9 mouse cellular contexts compared by ENCODE assay signal in the genomic region with DNA sequence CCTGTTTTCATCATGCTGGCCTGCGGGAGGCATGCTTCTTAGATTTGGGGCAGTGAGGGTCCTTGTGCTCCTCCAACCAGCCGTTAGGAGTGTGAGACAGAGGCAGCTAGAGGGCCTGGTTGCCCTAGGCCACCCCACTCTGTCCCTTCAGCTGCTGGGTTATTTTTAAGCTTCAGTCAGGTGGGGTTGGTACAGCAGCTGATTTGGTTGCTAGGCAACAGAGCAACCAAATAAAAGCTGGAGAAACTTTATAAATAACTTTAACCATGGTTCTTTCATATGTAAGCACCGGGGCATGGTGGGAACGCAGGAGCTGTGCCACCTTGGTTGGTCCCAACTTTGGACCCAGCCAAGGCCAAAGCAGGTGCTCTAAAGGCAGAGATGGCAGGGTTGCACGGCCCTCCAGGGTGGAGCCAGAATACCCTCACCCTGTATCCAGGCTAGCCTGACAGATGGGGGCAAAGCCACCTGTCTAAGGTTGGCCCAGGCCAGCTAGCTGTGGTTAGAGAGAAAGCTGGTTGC. TPM values are rescaled to one million over a fixed set of nuclear protein-coding genes. Genes with fewer than 3 reads are reported as not detected.
DNase-seq lines count a peak whose midpoint lies in the region; ATAC-seq and TF ChIP-seq lines count a peak whose summit lies in the region.
"Had no signal": no experiment of that assay in that cellular context is flagged by ENCODE, and none has a peak within 500 bp of the region (broad histone marks: within the 10 kb centered on the region; RNA-seq: fewer than 3 reads in every experiment).

No protein-coding gene starts in this region.

- intact Hi-C loops in heart, postnatal 25 days (cut with DNase I), result no loop called here

- no peak for TF ChIP-seq EP300 in stomach, postnatal 0 days (optimal IDR thresholded peaks at IDR 0.05)

- H3K27ac ChIP-seq in midbrain, postnatal 0 days (ENCODE audit: low read depth, low read length), result no peak overlapping the region
- H3K27ac ChIP-seq in midbrain, embryonic 14.5 days (replicated peaks; ENCODE audit: low read depth, low read length), result no peak overlapping the region
- H3K27ac ChIP-seq in heart, embryonic 10.5 days, result peak overlapping the region; percentile 89
- H3K27ac ChIP-seq in stomach, postnatal 0 days (replicated peaks), result peak overlapping the region; percentile 30; the same call in 1 of the 2 replicates

- TF ChIP-seq CTCF in midbrain, postnatal 0 days (IDR thresholded peaks at IDR 0.05), result 0 out of 2 replicates have a peak, but pooled peaks have one; percentile 20
- peak; percentile 34 for TF ChIP-seq CTCF in stomach, postnatal 0 days (IDR thresholded peaks at IDR 0.05; ENCODE audit: low read depth)

- ATAC-seq in midbrain, postnatal 0 days (ENCODE audit: low FRiP score), result no peak
- ATAC-seq in midbrain, embryonic 14.5 days (ENCODE audit: low FRiP score, low TSS enrichment), result no peak
- ATAC-seq in stomach, postnatal 0 days (ENCODE audit: low FRiP score, low TSS enrichment), result 0 out of 2 replicates have a peak, but pooled peaks have one; percentile 35
- no peak for ATAC-seq in erythroblast, adult 5-6 weeks (replicated peaks; ENCODE audit: low FRiP score, poor library complexity, severe bottlenecking)

- peaks cover 81% of the 10 kb centered on the region for H3K36me3 ChIP-seq in midbrain, postnatal 0 days (ENCODE audit: insufficient read depth, low read length)
- peaks cover 99% of the 10 kb centered on the region for H3K36me3 ChIP-seq in midbrain, embryonic 14.5 days (ENCODE audit: control insufficient read depth, insufficient read depth, low read length)
- peaks cover 99% of the 10 kb centered on the region for H3K36me3 ChIP-seq in heart, embryonic 10.5 days
- H3K36me3 ChIP-seq in stomach, postnatal 0 days (ENCODE audit: control insufficient read depth, insufficient read depth, low read length), result peaks cover 47% of the 10 kb centered on the region

- H3K4me2 ChIP-seq in midbrain, postnatal 0 days (ENCODE audit: low read depth, low read length, poor library complexity, severe bottlenecking), result no peak overlapping the region
- H3K4me2 ChIP-seq in midbrain, embryonic 14.5 days (ENCODE audit: low read length), result no peak overlapping the region
- no peak overlapping the region for H3K4me2 ChIP-seq in stomach, postnatal 0 days (replicated peaks; ENCODE audit: low read depth)

- no peaks in the 10 kb centered on the region for H3K9me3 ChIP-seq in midbrain, postnatal 0 days (ENCODE audit: low read length)
- no peaks in the 10 kb centered on the region for H3K9me3 ChIP-seq in midbrain, embryonic 14.5 days (ENCODE audit: control insufficient read depth, low read length)
- no peaks in the 10 kb centered on the region for H3K9me3 ChIP-seq in heart, embryonic 10.5 days
- H3K9me3 ChIP-seq in stomach, postnatal 0 days (ENCODE audit: control insufficient read depth, low read length), result no peaks in the 10 kb centered on the region
- H3K9me3 ChIP-seq: G1E had no signal

- 0 out of 2 replicates have a peak, but pooled peaks cover 5% of the 10 kb centered on the region for H3K4me1 ChIP-seq in midbrain, postnatal 0 days (ENCODE audit: insufficient read depth, low read length)
- H3K4me1 ChIP-seq in midbrain, embryonic 14.5 days (ENCODE audit: control insufficient read depth, insufficient read depth, low read length), result no peaks in the 10 kb centered on the region
- H3K4me1 ChIP-seq in heart, embryonic 10.5 days, result peaks cover 51% of the 10 kb centered on the region
- H3K4me1 ChIP-seq in stomach, postnatal 0 days (replicated peaks; ENCODE audit: control insufficient read depth, insufficient read depth), result no peaks in the 10 kb centered on the region; the same call in 1 of the 2 replicates

- 52% methylated on average over 5 of the region's 5 CpGs for WGBS in midbrain, postnatal 0 days
- 65% methylated on average over 5 of the region's 5 CpGs for WGBS in midbrain, embryonic 14.5 days
- 38% methylated on average over 5 of the region's 5 CpGs for WGBS in heart, embryonic 10.5 days
- 54% methylated on average over 5 of the region's 5 CpGs for WGBS in stomach, postnatal 0 days

- H3K9ac ChIP-seq in midbrain, postnatal 0 days (replicated peaks; ENCODE audit: low read length, poor library complexity, severe bottlenecking), result no peak overlapping the region
- no peak overlapping the region for H3K9ac ChIP-seq in midbrain, embryonic 14.5 days (replicated peaks; ENCODE audit: low read length)
- no peak overlapping the region for H3K9ac ChIP-seq in stomach, postnatal 0 days (ENCODE audit: low read length)

- H3K4me3 ChIP-seq in midbrain, postnatal 0 days (ENCODE audit: low read depth, low read length), result no peak overlapping the region
- H3K4me3 ChIP-seq in midbrain, embryonic 14.5 days (replicated peaks; ENCODE audit: low read depth, low read length), result no peak overlapping the region
- 0 out of 2 replicates have a peak overlapping the region, but pooled peaks have one; percentile 37 for H3K4me3 ChIP-seq in heart, embryonic 10.5 days
- no peak overlapping the region for H3K4me3 ChIP-seq in stomach, postnatal 0 days (ENCODE audit: low read depth, low read length)

- peak; percentile 98 for DNase-seq in heart, adult 11 months
- DNase-seq in heart, postnatal 25 days (ENCODE audit: low spot score), result no peak
- no peak for DNase-seq in midbrain, postnatal 0 days (ENCODE audit: low spot score)
- DNase-seq in midbrain, embryonic 14.5 days, result no peak
- peak; percentile 88 for DNase-seq in heart, embryonic 10.5 days (ENCODE audit: low spot score)
- DNase-seq in stomach, postnatal 0 days (ENCODE audit: low spot score), result no peak
- no peak for DNase-seq in spleen, postnatal 4 days (ENCODE audit: low spot score in 2 of 2)

- no peaks in the 10 kb centered on the region for H3K27me3 ChIP-seq in midbrain, postnatal 0 days (ENCODE audit: insufficient read depth, low read length)
- H3K27me3 ChIP-seq in midbrain, embryonic 14.5 days (ENCODE audit: control insufficient read depth, insufficient read depth, low read length), result no peaks in the 10 kb centered on the region
- H3K27me3 ChIP-seq in heart, embryonic 10.5 days (ENCODE audit: insufficient read depth, poor library complexity, severe bottlenecking), result no peaks in the 10 kb centered on the region
- H3K27me3 ChIP-seq in stomach, postnatal 0 days (ENCODE audit: control insufficient read depth, insufficient read depth, low read length), result no peaks in the 10 kb centered on the region

RNA-seq across cellular contexts. Expression of gene Map7d1, which starts 18.4 kb away (rescaled TPM):
- total RNA-seq in heart, postnatal 25 days (2021), result 100 to 1,000 TPM; 255 to 285 TPM
- 106 and 124 TPM in 2 replicates for total RNA-seq in midbrain, postnatal 0 days (2014; rRNA removed)
- 56.9 and 61.2 TPM in 2 replicates for polyA plus RNA-seq in midbrain, postnatal 0 days (2015; fragmentation: Nextera tagmentation; extraction: Ambion mirVana)
- polyA plus RNA-seq in midbrain, embryonic 14.5 days (2014; fragmentation: Nextera tagmentation; extraction: Ambion mirVana), result 78.3 and 85.3 TPM in 2 replicates
- 49.1 and 74.8 TPM in 2 replicates for polyA plus RNA-seq in heart, embryonic 10.5 days (2016; fragmentation: Nextera tagmentation; extraction: Ambion mirVana)
- polyA plus RNA-seq in stomach, postnatal 0 days (2015; fragmentation: Nextera tagmentation; extraction: Ambion mirVana), result 15.2 and 17.8 TPM in 2 replicates
- 3.3 and 7.3 TPM in 2 replicates for total RNA-seq in erythroblast, adult 5-6 weeks (2015; ENCODE audit: low replicate concordance)
- 7.7 and 17.0 TPM in 2 replicates for total RNA-seq in erythroblast, adult 5-6 weeks (2017; ENCODE audit: low replicate concordance)

RNA-seq across cellular contexts. Expression of gene Trappc3, which starts 24.3 kb away (rescaled TPM):
- total RNA-seq in heart, postnatal 25 days (2021), result 10 to 100 TPM; 43.2 to 47.1 TPM
- 121 and 122 TPM in 2 replicates for total RNA-seq in midbrain, postnatal 0 days (2014; rRNA removed)
- polyA plus RNA-seq in midbrain, postnatal 0 days (2015; fragmentation: Nextera tagmentation; extraction: Ambion mirVana), result 173 and 186 TPM in 2 replicates
- 37.1 and 124 TPM in 2 replicates for polyA plus RNA-seq in midbrain, embryonic 14.5 days (2014; fragmentation: Nextera tagmentation; extraction: Ambion mirVana)
- polyA plus RNA-seq in heart, embryonic 10.5 days (2016; fragmentation: Nextera tagmentation; extraction: Ambion mirVana), result 74.9 and 86.4 TPM in 2 replicates
- 80.7 and 84.6 TPM in 2 replicates for polyA plus RNA-seq in stomach, postnatal 0 days (2015; fragmentation: Nextera tagmentation; extraction: Ambion mirVana)
- total RNA-seq in erythroblast, adult 5-6 weeks (2015; ENCODE audit: low replicate concordance), result 8.3 and 12.7 TPM in 2 replicates
- total RNA-seq in erythroblast, adult 5-6 weeks (2017; ENCODE audit: low replicate concordance), result 10.7 and 14.2 TPM in 2 replicates

RNA-seq across cellular contexts. Expression of gene Thrap3, which starts 35.2 kb away (rescaled TPM):
- 100 to 1,000 TPM; 108 to 111 TPM for total RNA-seq in heart, postnatal 25 days (2021)
- total RNA-seq in midbrain, postnatal 0 days (2014; rRNA removed), result 119 and 162 TPM in 2 replicates
- polyA plus RNA-seq in midbrain, postnatal 0 days (2015; fragmentation: Nextera tagmentation; extraction: Ambion mirVana), result 81.6 and 94.8 TPM in 2 replicates
- polyA plus RNA-seq in midbrain, embryonic 14.5 days (2014; fragmentation: Nextera tagmentation; extraction: Ambion mirVana), result 113 and 167 TPM in 2 replicates
- polyA plus RNA-seq in heart, embryonic 10.5 days (2016; fragmentation: Nextera tagmentation; extraction: Ambion mirVana), result 194 and 200 TPM in 2 replicates
- polyA plus RNA-seq in stomach, postnatal 0 days (2015; fragmentation: Nextera tagmentation; extraction: Ambion mirVana), result 70.3 and 78.7 TPM in 2 replicates
- total RNA-seq in erythroblast, adult 5-6 weeks (2015; ENCODE audit: low replicate concordance), result 40.5 and 74.0 TPM in 2 replicates
- total RNA-seq in erythroblast, adult 5-6 weeks (2017; ENCODE audit: low replicate concordance), result 130 and 133 TPM in 2 replicates

RNA-seq across cellular contexts. Expression of gene Col8a2, which starts 48.8 kb away (rescaled TPM):
- total RNA-seq in heart, postnatal 25 days (2021), result under 1 TPM; 0.75 to 0.81 TPM
- 8.3 and 11.0 TPM in 2 replicates for total RNA-seq in midbrain, postnatal 0 days (2014; rRNA removed)
- polyA plus RNA-seq in midbrain, postnatal 0 days (2015; fragmentation: Nextera tagmentation; extraction: Ambion mirVana), result 1.3 TPM in 2 replicates
- 0.57 and 1.1 TPM in 2 replicates for polyA plus RNA-seq in midbrain, embryonic 14.5 days (2014; fragmentation: Nextera tagmentation; extraction: Ambion mirVana)
- 3.3 and 3.7 TPM in 2 replicates for polyA plus RNA-seq in heart, embryonic 10.5 days (2016; fragmentation: Nextera tagmentation; extraction: Ambion mirVana)
- polyA plus RNA-seq in stomach, postnatal 0 days (2015; fragmentation: Nextera tagmentation; extraction: Ambion mirVana), result 6.4 and 7.8 TPM in 2 replicates
- not detected in 2 replicates for total RNA-seq in erythroblast, adult 5-6 weeks (2015; ENCODE audit: low replicate concordance)
- not detected in 2 replicates for total RNA-seq in erythroblast, adult 5-6 weeks (2017; ENCODE audit: low replicate concordance)
- polyA plus RNA-seq: G1E had no signal

Comparison
In these comparisons a context has a peak if more than half of its experiments do, and no peak if none do; other contexts are left out.
1. DNase-seq: peak in heart, adult 11 months (single experiment) and heart, embryonic 10.5 days (single experiment); none in heart, postnatal 25 days (single experiment), midbrain, postnatal 0 days (single experiment), midbrain, embryonic 14.5 days (single experiment), stomach, postnatal 0 days (single experiment) and spleen, postnatal 4 days (0 of 2).
2. H3K27ac ChIP-seq: peak in heart, embryonic 10.5 days (single experiment) and stomach, postnatal 0 days (single experiment); none in midbrain, postnatal 0 days (single experiment) and midbrain, embryonic 14.5 days (single experiment).